In genomic region chr13:58805833-58806232, GRCm38 (mm10) we compare ENCODE assay signal across 10 mouse cellular contexts. TPM values are rescaled to one million over a fixed set of nuclear protein-coding genes. Genes with fewer than 3 reads are reported as not detected.
DNase-seq lines count a peak whose midpoint lies in the region; ATAC-seq and TF ChIP-seq lines count a peak whose summit lies in the region.
"Had no signal": no experiment of that assay in that cellular context is flagged by ENCODE, and none has a peak within 500 bp of the region (broad histone marks: within the 10 kb centered on the region; RNA-seq: fewer than 3 reads in every experiment).

No protein-coding gene starts in this region.

- H3K36me3 ChIP-seq in kidney, embryonic 14.5 days (ENCODE audit: control insufficient read depth, insufficient read depth, low read length), result no peaks in the 10 kb centered on the region
- no peaks in the 10 kb centered on the region for H3K36me3 ChIP-seq in forebrain, embryonic 13.5 days (ENCODE audit: poor library complexity, severe bottlenecking)
- no peaks in the 10 kb centered on the region for H3K36me3 ChIP-seq in limb, embryonic 12.5 days
- H3K36me3 ChIP-seq in midbrain, postnatal 0 days (ENCODE audit: insufficient read depth, low read length), result no peaks in the 10 kb centered on the region
- H3K36me3 ChIP-seq: heart, embryonic 13.5 days had no signal

- H3K9ac ChIP-seq in kidney, embryonic 14.5 days (ENCODE audit: low read depth, low read length), result no peak overlapping the region
- no peak overlapping the region for H3K9ac ChIP-seq in forebrain, embryonic 13.5 days
- no peak overlapping the region for H3K9ac ChIP-seq in limb, embryonic 12.5 days (replicated peaks)
- H3K9ac ChIP-seq in midbrain, postnatal 0 days (replicated peaks; ENCODE audit: low read length, poor library complexity, severe bottlenecking), result peak overlapping the region; percentile 97; the same call in 1 of the 2 replicates

- no peaks in the 10 kb centered on the region; the same call in 1 of the 2 replicates for H3K9me3 ChIP-seq in kidney, embryonic 14.5 days (ENCODE audit: control insufficient read depth, low read length)
- H3K9me3 ChIP-seq in forebrain, embryonic 13.5 days (replicated peaks), result no peaks in the 10 kb centered on the region; the same call in 1 of the 2 replicates
- H3K9me3 ChIP-seq in limb, embryonic 12.5 days, result 0 out of 2 replicates have a peak, but pooled peaks cover 6% of the 10 kb centered on the region
- H3K9me3 ChIP-seq in midbrain, postnatal 0 days (ENCODE audit: low read length), result no peaks in the 10 kb centered on the region

- H3K4me1 ChIP-seq in kidney, embryonic 14.5 days (ENCODE audit: control insufficient read depth, insufficient read depth, low read length), result peaks cover 5% of the 10 kb centered on the region
- H3K4me1 ChIP-seq in forebrain, embryonic 13.5 days, result peaks cover 24% of the 10 kb centered on the region
- H3K4me1 ChIP-seq in limb, embryonic 12.5 days (replicated peaks), result peaks cover 14% of the 10 kb centered on the region
- H3K4me1 ChIP-seq in midbrain, postnatal 0 days (ENCODE audit: insufficient read depth, low read length), result no peaks in the 10 kb centered on the region

- no peak overlapping the region for H3K27ac ChIP-seq in kidney, embryonic 14.5 days (ENCODE audit: low read depth, low read length)
- no peak overlapping the region for H3K27ac ChIP-seq in forebrain, embryonic 13.5 days
- H3K27ac ChIP-seq in limb, embryonic 12.5 days, result no peak overlapping the region
- H3K27ac ChIP-seq in midbrain, postnatal 0 days (ENCODE audit: low read depth, low read length), result peak overlapping the region; percentile 99
- H3K27ac ChIP-seq: heart, embryonic 13.5 days had no signal

- DNase-seq in kidney, postnatal 10 days, result no peak
- DNase-seq in midbrain, postnatal 0 days (ENCODE audit: low spot score), result no peak
- DNase-seq in urinary bladder, postnatal 4 days (ENCODE audit: low spot score in 2 of 2), result no peak
- DNase-seq in layer of hippocampus, adult 9-10 months (ENCODE audit: low spot score), result no peak
- DNase-seq in frontal cortex, postnatal 10 days (ENCODE audit: low spot score in 2 of 2), result no peak

- peaks cover 39% of the 10 kb centered on the region for H3K27me3 ChIP-seq in kidney, embryonic 14.5 days (ENCODE audit: control insufficient read depth, insufficient read depth, low read length)
- peaks cover 18% of the 10 kb centered on the region for H3K27me3 ChIP-seq in forebrain, embryonic 13.5 days
- peaks cover 60% of the 10 kb centered on the region for H3K27me3 ChIP-seq in limb, embryonic 12.5 days
- H3K27me3 ChIP-seq in midbrain, postnatal 0 days (ENCODE audit: insufficient read depth, low read length), result no peaks in the 10 kb centered on the region

- H3K4me2 ChIP-seq in kidney, embryonic 14.5 days (replicated peaks; ENCODE audit: low read depth, low read length), result no peak overlapping the region
- H3K4me2 ChIP-seq in forebrain, embryonic 13.5 days, result peak overlapping the region; percentile 79
- peak overlapping the region; percentile 99; the same call in 1 of the 2 replicates for H3K4me2 ChIP-seq in limb, embryonic 12.5 days
- peak overlapping the region; percentile 91 for H3K4me2 ChIP-seq in midbrain, postnatal 0 days (ENCODE audit: low read depth, low read length, poor library complexity, severe bottlenecking)

- WGBS in kidney, embryonic 14.5 days, result 76% methylated on average over 11 of the region's 11 CpGs
- 80% methylated on average over 11 of the region's 11 CpGs for WGBS in forebrain, embryonic 13.5 days
- WGBS in limb, embryonic 12.5 days, result 81% methylated on average over 11 of the region's 11 CpGs
- 83% methylated on average over 11 of the region's 11 CpGs for WGBS in midbrain, postnatal 0 days

- no peak for TF ChIP-seq CTCF in midbrain, postnatal 0 days (IDR thresholded peaks at IDR 0.05)

- peak overlapping the region; percentile 47; the same call in 1 of the 2 replicates for H3K4me3 ChIP-seq in kidney, embryonic 14.5 days (ENCODE audit: low read length)
- H3K4me3 ChIP-seq in forebrain, embryonic 13.5 days, result 0 out of 2 replicates have a peak overlapping the region, but pooled peaks have one; percentile 81
- H3K4me3 ChIP-seq in limb, embryonic 12.5 days (replicated peaks), result no peak overlapping the region
- H3K4me3 ChIP-seq in midbrain, postnatal 0 days (ENCODE audit: low read depth, low read length), result peak overlapping the region; percentile 82

- no peak for ATAC-seq in kidney, embryonic 14.5 days (ENCODE audit: low FRiP score, low TSS enrichment)
- ATAC-seq in forebrain, embryonic 13.5 days, result no peak
- no peak for ATAC-seq in limb, embryonic 12.5 days (ENCODE audit: insufficient number of reproducible peaks, insufficient read depth, low FRiP score, low TSS enrichment, low read depth)
- no peak for ATAC-seq in midbrain, postnatal 0 days (ENCODE audit: low FRiP score)

RNA-seq across cellular contexts. Expression of gene Ntrk2, which starts 0.5 kb away (rescaled TPM):
- 3.4 and 5.6 TPM in 2 replicates for polyA plus RNA-seq in kidney, embryonic 14.5 days (2014; fragmentation: Nextera tagmentation; extraction: Ambion mirVana)
- 51.4 and 60.2 TPM in 2 replicates for polyA plus RNA-seq in forebrain, embryonic 13.5 days (2015; fragmentation: Nextera tagmentation; extraction: Ambion mirVana)
- 4.9 and 7.4 TPM in 2 replicates for polyA plus RNA-seq in limb, embryonic 12.5 days (2016; fragmentation: Nextera tagmentation; extraction: Ambion mirVana)
- total RNA-seq in midbrain, postnatal 0 days (2014; rRNA removed), result 202 and 207 TPM in 2 replicates
- 138 and 141 TPM in 2 replicates for polyA plus RNA-seq in midbrain, postnatal 0 days (2015; fragmentation: Nextera tagmentation; extraction: Ambion mirVana)
- total RNA-seq: hematopoietic stem cell, adult 5-6 weeks had no signal
